ENCODE assay signal across 9 mouse cellular contexts in the genomic region with DNA sequence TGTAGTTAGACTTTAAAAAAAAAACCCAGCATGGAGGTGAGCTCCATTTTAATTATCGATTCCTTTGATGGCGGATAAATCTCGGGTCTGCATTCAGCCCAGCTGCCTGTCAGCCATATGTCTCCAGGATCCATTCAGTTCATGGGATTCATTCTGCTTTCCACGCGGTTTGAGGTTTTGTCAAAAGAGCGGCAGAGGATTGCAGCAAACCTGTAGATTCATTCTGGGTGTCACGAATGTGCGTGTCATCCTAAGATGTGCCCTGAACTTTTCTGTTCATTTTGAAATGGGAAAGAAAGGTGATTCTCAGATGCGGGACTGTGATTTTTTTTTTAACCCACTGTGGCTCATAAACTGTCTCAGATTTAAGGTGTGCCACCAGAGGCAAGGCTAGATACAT.
DNase-seq lines count a peak whose midpoint lies in the region; ATAC-seq and TF ChIP-seq lines count a peak whose summit lies in the region.
"Had no signal": no experiment of that assay in that cellular context is flagged by ENCODE, and none has a peak within 500 bp of the region (broad histone marks: within the 10 kb centered on the region; RNA-seq: fewer than 3 reads in every experiment).

No protein-coding gene starts in this region.

- H3K4me1 ChIP-seq in heart, embryonic 14.5 days (ENCODE audit: control insufficient read depth in 2 of 2, insufficient read depth in 2 of 2, low read length in 2 of 2) = peaks cover 0 to 12% of the 10 kb centered on the region in 2 experiments; a peak in 3 of 4 replicates
- H3K4me1 ChIP-seq in cortical plate, adult 2 months (ENCODE audit: control insufficient read depth, insufficient read depth, low read length) = peaks cover 3% of the 10 kb centered on the region; the same call in 1 of the 2 replicates
- H3K4me1 ChIP-seq in hindbrain, embryonic 10.5 days (replicated peaks) = peaks cover 54% of the 10 kb centered on the region
- peaks cover 21% of the 10 kb centered on the region for H3K4me1 ChIP-seq in midbrain, embryonic 12.5 days

- ATAC-seq in heart, embryonic 14.5 days (ENCODE audit: insufficient number of reproducible peaks, insufficient read depth, low FRiP score, low read depth) = no peak
- no peak for ATAC-seq in midbrain, embryonic 12.5 days (ENCODE audit: low FRiP score, low read depth)

- intact Hi-C loops in heart, postnatal 36 days (cut with DNase I) = loop anchor here (5.0 kb wide), 2 partner anchors 38 to 118 kb away; no protein-coding TSS in a partner anchor

- no peaks in the 10 kb centered on the region for H3K36me3 ChIP-seq in heart, embryonic 14.5 days (ENCODE audit: control insufficient read depth, insufficient read depth, low read length)
- H3K36me3 ChIP-seq in hindbrain, embryonic 10.5 days = no peaks in the 10 kb centered on the region
- no peaks in the 10 kb centered on the region for H3K36me3 ChIP-seq in midbrain, embryonic 12.5 days

- peak overlapping the region; percentile 92 for H3K9ac ChIP-seq in heart, embryonic 14.5 days (ENCODE audit: low read length)
- H3K9ac ChIP-seq in midbrain, embryonic 12.5 days (replicated peaks) = peak overlapping the region; percentile 75

- H3K9me3 ChIP-seq in heart, embryonic 14.5 days (ENCODE audit: control insufficient read depth, low read length) = no peaks in the 10 kb centered on the region
- H3K9me3 ChIP-seq in hindbrain, embryonic 10.5 days = no peaks in the 10 kb centered on the region
- H3K9me3 ChIP-seq in midbrain, embryonic 12.5 days = no peaks in the 10 kb centered on the region

- WGBS in heart, embryonic 14.5 days = 28% methylated on average over 9 of the region's 9 CpGs
- WGBS in hindbrain, embryonic 10.5 days = 56% methylated on average over 9 of the region's 9 CpGs
- WGBS in midbrain, embryonic 12.5 days = 37% methylated on average over 9 of the region's 9 CpGs

- no peak for TF ChIP-seq CTCF in cortical plate, adult 2 months (IDR thresholded peaks at IDR 0.05; ENCODE audit: extremely low read depth, insufficient read depth, low read length)

- TF ChIP-seq POLR2A in cortical plate, adult 2 months (IDR thresholded peaks at IDR 0.05; ENCODE audit: extremely low read depth, insufficient read depth, low read length) = no peak

- no peaks in the 10 kb centered on the region for H3K27me3 ChIP-seq in heart, embryonic 14.5 days (ENCODE audit: control insufficient read depth, insufficient read depth, low read length)
- H3K27me3 ChIP-seq in hindbrain, embryonic 10.5 days (ENCODE audit: insufficient read depth, poor library complexity, severe bottlenecking) = no peaks in the 10 kb centered on the region
- no peaks in the 10 kb centered on the region for H3K27me3 ChIP-seq in midbrain, embryonic 12.5 days
- H3K27me3 ChIP-seq: Patski had no signal

- peak overlapping the region; percentile 63 to 65 for H3K4me3 ChIP-seq in heart, embryonic 14.5 days (ENCODE audit: control insufficient read depth in 1 of 2, insufficient read depth in 1 of 2, low read depth in 1 of 2, low read length in 2 of 2)
- H3K4me3 ChIP-seq in cortical plate, adult 2 months (ENCODE audit: insufficient read depth, low read length) = peak overlapping the region; percentile 92
- H3K4me3 ChIP-seq in hindbrain, embryonic 10.5 days = peak overlapping the region; percentile 52
- peak overlapping the region; percentile 58 for H3K4me3 ChIP-seq in midbrain, embryonic 12.5 days

- H3K27ac ChIP-seq in heart, embryonic 14.5 days (replicated peaks in 1 of 2; ENCODE audit: control insufficient read depth in 1 of 2, insufficient read depth in 1 of 2, low read depth in 2 of 2, low read length in 2 of 2) = peak overlapping the region; percentile 77 to 95
- H3K27ac ChIP-seq in cortical plate, adult 2 months (ENCODE audit: insufficient read depth, low read length) = peak overlapping the region; percentile 39; the same call in 1 of the 2 replicates
- peak overlapping the region; percentile 87 for H3K27ac ChIP-seq in hindbrain, embryonic 10.5 days
- peak overlapping the region; percentile 90 for H3K27ac ChIP-seq in midbrain, embryonic 12.5 days (replicated peaks)

- no peak for DNase-seq in heart, postnatal 36 days
- DNase-seq in hindbrain, embryonic 10.5 days (ENCODE audit: low spot score) = no peak
- no peak for DNase-seq in gastrocnemius, adult 18-20 months (ENCODE audit: low spot score)
- DNase-seq in gastrocnemius, postnatal 4 days (ENCODE audit: low spot score in 2 of 2) = no peak
- no peak for DNase-seq in cerebellum, postnatal 36 days

- H3K4me2 ChIP-seq in heart, embryonic 14.5 days (ENCODE audit: low read length) = peak overlapping the region; percentile 74
- peak overlapping the region; percentile 50 for H3K4me2 ChIP-seq in midbrain, embryonic 12.5 days (replicated peaks)

Comparison
In these comparisons a context has a peak if more than half of its experiments do, and no peak if none do; other contexts are left out.
1. H3K27ac ChIP-seq: peak in every context shown above with its lines; median percentile 90 in midbrain, embryonic 12.5 days; 87 in hindbrain, embryonic 10.5 days; 86 in heart, embryonic 14.5 days; 39 in cortical plate, adult 2 months.